Mouse (Mus musculus): ENCODE data around the gene Sostdc1.

DNA sequence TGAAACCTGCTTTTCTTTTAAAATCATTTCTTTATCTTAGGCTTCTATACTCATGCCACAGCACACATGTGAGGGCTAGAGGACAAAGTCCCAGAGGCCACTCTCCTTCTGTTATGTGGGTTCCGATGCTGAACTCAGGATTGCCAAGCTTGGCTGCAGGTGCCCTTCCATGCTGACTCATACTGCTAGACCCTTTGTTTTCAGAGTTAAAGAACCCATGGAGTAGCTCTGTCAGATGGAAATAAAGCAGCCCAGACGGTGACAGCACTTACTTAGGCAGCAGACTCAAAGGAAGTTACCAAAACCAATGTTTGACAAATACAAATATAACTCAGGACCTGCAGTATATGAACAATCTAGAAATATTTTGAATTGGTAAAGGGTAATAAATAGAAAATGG, 924 bp upstream of the Sostdc1 start:
- TF ChIP-seq POLR2A (IDR thresholded peaks at IDR 0.05; ENCODE audit: borderline replicate concordance, extremely low read depth, insufficient read depth, insufficient read length, poor library complexity, severe bottlenecking): no peak
- no peak for TF ChIP-seq CTCF (IDR thresholded peaks at IDR 0.05; ENCODE audit: borderline replicate concordance, extremely low read depth, insufficient read depth, insufficient read length)
